Mouse (Mus musculus): Measurements from ENCODE around the gene Smarcc1. TPM values are rescaled to one million over a fixed set of nuclear protein-coding genes. Genes with fewer than 3 reads are reported as not detected.

Gene Smarcc1
- polyA plus RNA-seq, 1 experiment from 2014 or later, result 190 TPM

- 90% methylated on average over 10 of the region's 10 CpGs for WGBS
- no peak overlapping the region for H3K9ac ChIP-seq (ENCODE audit: low read length)
- no peaks in the 10 kb centered on the region for H3K9me3 ChIP-seq (ENCODE audit: control insufficient read depth, low read length)
- no peak for ATAC-seq (replicated peaks; ENCODE audit: low FRiP score)
- no peak for DNase-seq (ENCODE audit: low spot score)
- no peaks in the 10 kb centered on the region; the same call in 1 of the 2 replicates for H3K36me3 ChIP-seq (ENCODE audit: control insufficient read depth, insufficient read depth, low read length)
- no peak overlapping the region; the same call in 1 of the 2 replicates for H3K4me2 ChIP-seq (ENCODE audit: low read depth, low read length, severe bottlenecking)
- no peak overlapping the region for H3K27ac ChIP-seq (ENCODE audit: low read depth, low read length)
- peaks cover 28% of the 10 kb centered on the region for H3K4me1 ChIP-seq (replicated peaks; ENCODE audit: control insufficient read depth, insufficient read depth, low read length)
- H3K27me3 ChIP-seq (ENCODE audit: control insufficient read depth, insufficient read depth, low read length), result no peaks in the 10 kb centered on the region
- no peak overlapping the region for H3K4me3 ChIP-seq (ENCODE audit: low read depth, low read length)
Measured at GRCm38 (mm10) chr9:110247049-110247448, 129.5 kb downstream of the Smarcc1 start.

GRCm38 (mm10) chr9:110248861-110249260 is 131.4 kb downstream of the Smarcc1 start:
- H3K9ac ChIP-seq (ENCODE audit: low read length), result no peak overlapping the region; the same call in 1 of the 2 replicates
- no peaks in the 10 kb centered on the region for H3K27me3 ChIP-seq (ENCODE audit: control insufficient read depth, insufficient read depth, low read length)
- no peak overlapping the region for H3K4me3 ChIP-seq (ENCODE audit: low read depth, low read length)
- DNase-seq (ENCODE audit: low spot score), result no peak
- no peak for ATAC-seq (replicated peaks; ENCODE audit: low FRiP score)
- peak overlapping the region; percentile 36; the same call in 1 of the 2 replicates for H3K4me2 ChIP-seq (ENCODE audit: low read depth, low read length, severe bottlenecking)
- peak overlapping the region; percentile 98 for H3K27ac ChIP-seq (ENCODE audit: low read depth, low read length)
- no peaks in the 10 kb centered on the region for H3K36me3 ChIP-seq (ENCODE audit: control insufficient read depth, insufficient read depth, low read length)
- 70% methylated on average over 2 of the region's 2 CpGs for WGBS
- H3K9me3 ChIP-seq (ENCODE audit: control insufficient read depth, low read length), result no peaks in the 10 kb centered on the region
- peaks cover 28% of the 10 kb centered on the region for H3K4me1 ChIP-seq (replicated peaks; ENCODE audit: control insufficient read depth, insufficient read depth, low read length)

GRCm38 (mm10) chr9:110249823-110250543 is 132.5 kb downstream of the Smarcc1 start:
- DNase-seq (ENCODE audit: low spot score) (peak; percentile 77), ATAC-seq (replicated peaks; ENCODE audit: low FRiP score) (peak; percentile 82)
- Histone ChIP-seq H3K4me1 (replicated peaks; ENCODE audit: control insufficient read depth, insufficient read depth, low read length) (peaks cover 25% of the 10 kb centered on the region), H3K9ac (ENCODE audit: low read length) (peak overlapping the region; percentile 46), H3K36me3 (ENCODE audit: control insufficient read depth, insufficient read depth, low read length) (no peaks in the 10 kb centered on the region), H3K4me3 (ENCODE audit: low read depth, low read length) (no peak overlapping the region), H3K9me3 (ENCODE audit: control insufficient read depth, low read length) (no peaks in the 10 kb centered on the region), H3K27ac (ENCODE audit: low read depth, low read length) (peak overlapping the region; percentile 98), H3K4me2 (ENCODE audit: low read depth, low read length, severe bottlenecking) (peak overlapping the region; percentile 36), H3K27me3 (ENCODE audit: control insufficient read depth, insufficient read depth, low read length) (no peaks in the 10 kb centered on the region)
- WGBS, result 3% methylated on average over 11 of the region's 11 CpGs

- Histone ChIP-seq H3K9me3 (ENCODE audit: control insufficient read depth, low read length) (no peaks in the 10 kb centered on the region), H3K4me3 (ENCODE audit: low read depth, low read length) (no peak overlapping the region), H3K36me3 (ENCODE audit: control insufficient read depth, insufficient read depth, low read length) (no peaks in the 10 kb centered on the region), H3K27me3 (ENCODE audit: control insufficient read depth, insufficient read depth, low read length) (no peaks in the 10 kb centered on the region), H3K9ac (ENCODE audit: low read length) (no peak overlapping the region; the same call in 1 of the 2 replicates), H3K4me1 (replicated peaks; ENCODE audit: control insufficient read depth, insufficient read depth, low read length) (peaks cover 26% of the 10 kb centered on the region), H3K4me2 (ENCODE audit: low read depth, low read length, severe bottlenecking) (no peak overlapping the region), H3K27ac (ENCODE audit: low read depth, low read length) (peak overlapping the region; percentile 98)
- 85% methylated on average over 14 of the region's 14 CpGs for WGBS
- ATAC-seq (replicated peaks; ENCODE audit: low FRiP score) (no peak), DNase-seq (ENCODE audit: low spot score) (no peak)
Measured at GRCm38 (mm10) chr9:110250776-110251175, 133.3 kb downstream of the Smarcc1 start.

GRCm38 (mm10) chr9:110255407-110256019 is 138.0 kb downstream of the Smarcc1 start:
- no peaks in the 10 kb centered on the region for H3K27me3 ChIP-seq (ENCODE audit: control insufficient read depth, insufficient read depth, low read length)
- peak overlapping the region; percentile 25 for H3K27ac ChIP-seq (ENCODE audit: low read depth, low read length)
- no peaks in the 10 kb centered on the region for H3K36me3 ChIP-seq (ENCODE audit: control insufficient read depth, insufficient read depth, low read length)
- ATAC-seq (replicated peaks; ENCODE audit: low FRiP score), result peak; percentile 86
- DNase-seq (ENCODE audit: low spot score), result peak; percentile 68
- no peak overlapping the region for H3K4me3 ChIP-seq (ENCODE audit: low read depth, low read length)
- H3K9me3 ChIP-seq (ENCODE audit: control insufficient read depth, low read length), result no peaks in the 10 kb centered on the region
- 40% methylated on average over 15 of the region's 15 CpGs for WGBS
- H3K9ac ChIP-seq (ENCODE audit: low read length), result 0 out of 2 replicates have a peak overlapping the region, but pooled peaks have one; percentile 0
- H3K4me2 ChIP-seq (ENCODE audit: low read depth, low read length, severe bottlenecking), result no peak overlapping the region
- H3K4me1 ChIP-seq (replicated peaks; ENCODE audit: control insufficient read depth, insufficient read depth, low read length), result peaks cover 9% of the 10 kb centered on the region

GRCm38 (mm10) chr9:110258646-110259045 is 141.1 kb downstream of the Smarcc1 start:
- no peaks in the 10 kb centered on the region for H3K36me3 ChIP-seq (ENCODE audit: control insufficient read depth, insufficient read depth, low read length)
- no peak overlapping the region for H3K9ac ChIP-seq (ENCODE audit: low read length)
- H3K4me1 ChIP-seq (replicated peaks; ENCODE audit: control insufficient read depth, insufficient read depth, low read length), result peaks cover 4% of the 10 kb centered on the region; the same call in 1 of the 2 replicates
- H3K27ac ChIP-seq (ENCODE audit: low read depth, low read length), result no peak overlapping the region
- no peak overlapping the region for H3K4me2 ChIP-seq (ENCODE audit: low read depth, low read length, severe bottlenecking)
- no peaks in the 10 kb centered on the region for H3K27me3 ChIP-seq (ENCODE audit: control insufficient read depth, insufficient read depth, low read length)
- 89% methylated on average over 6 of the region's 6 CpGs for WGBS
- H3K9me3 ChIP-seq (ENCODE audit: control insufficient read depth, low read length), result no peaks in the 10 kb centered on the region
- ATAC-seq (replicated peaks; ENCODE audit: low FRiP score) (no peak), DNase-seq (ENCODE audit: low spot score) (no peak)
- no peak overlapping the region for H3K4me3 ChIP-seq (ENCODE audit: low read depth, low read length)

- Histone ChIP-seq H3K4me3 (ENCODE audit: low read depth, low read length) (no peak overlapping the region), H3K9ac (ENCODE audit: low read length) (no peak overlapping the region), H3K36me3 (ENCODE audit: control insufficient read depth, insufficient read depth, low read length) (no peaks in the 10 kb centered on the region), H3K27me3 (ENCODE audit: control insufficient read depth, insufficient read depth, low read length) (no peaks in the 10 kb centered on the region), H3K4me2 (ENCODE audit: low read depth, low read length, severe bottlenecking) (no peak overlapping the region), H3K27ac (ENCODE audit: low read depth, low read length) (no peak overlapping the region), H3K9me3 (ENCODE audit: control insufficient read depth, low read length) (no peaks in the 10 kb centered on the region), H3K4me1 (replicated peaks; ENCODE audit: control insufficient read depth, insufficient read depth, low read length) (peaks cover 4% of the 10 kb centered on the region; the same call in 1 of the 2 replicates)
- WGBS, result 83% methylated on average over 3 of the region's 3 CpGs
- no peak for DNase-seq (ENCODE audit: low spot score)
- ATAC-seq (replicated peaks; ENCODE audit: low FRiP score), result no peak
Measured at GRCm38 (mm10) chr9:110259118-110259517, 141.6 kb downstream of the Smarcc1 start.

- H3K4me3 ChIP-seq (ENCODE audit: low read depth, low read length), result no peak overlapping the region
- WGBS, result 94% methylated on average over 8 of the region's 8 CpGs
- H3K9ac ChIP-seq (ENCODE audit: low read length), result no peak overlapping the region
- DNase-seq (ENCODE audit: low spot score) (no peak), ATAC-seq (replicated peaks; ENCODE audit: low FRiP score) (no peak)
- H3K27ac ChIP-seq (ENCODE audit: low read depth, low read length), result no peak overlapping the region
- H3K36me3 ChIP-seq (ENCODE audit: control insufficient read depth, insufficient read depth, low read length), result no peaks in the 10 kb centered on the region
- no peaks in the 10 kb centered on the region for H3K4me1 ChIP-seq (replicated peaks; ENCODE audit: control insufficient read depth, insufficient read depth, low read length)
- H3K9me3 ChIP-seq (ENCODE audit: control insufficient read depth, low read length), result no peaks in the 10 kb centered on the region
- H3K27me3 ChIP-seq (ENCODE audit: control insufficient read depth, insufficient read depth, low read length), result no peaks in the 10 kb centered on the region
- no peak overlapping the region for H3K4me2 ChIP-seq (ENCODE audit: low read depth, low read length, severe bottlenecking)
Measured at GRCm38 (mm10) chr9:110263181-110263580, 145.7 kb downstream of the Smarcc1 start.

Measured in forebrain, embryonic 11.5 days (tissue).